Mouse (Mus musculus): ENCODE results near the gene Ufsp1. TPM values are rescaled to one million over a fixed set of nuclear protein-coding genes. Genes with fewer than 3 reads are reported as not detected.
A peak's percentile ranks its signal among the peaks of the same experiment; 100 is the strongest.

Gene Ufsp1
- polyA plus RNA-seq, 1 experiment from 2014 or later = 5.8 TPM

DNA sequence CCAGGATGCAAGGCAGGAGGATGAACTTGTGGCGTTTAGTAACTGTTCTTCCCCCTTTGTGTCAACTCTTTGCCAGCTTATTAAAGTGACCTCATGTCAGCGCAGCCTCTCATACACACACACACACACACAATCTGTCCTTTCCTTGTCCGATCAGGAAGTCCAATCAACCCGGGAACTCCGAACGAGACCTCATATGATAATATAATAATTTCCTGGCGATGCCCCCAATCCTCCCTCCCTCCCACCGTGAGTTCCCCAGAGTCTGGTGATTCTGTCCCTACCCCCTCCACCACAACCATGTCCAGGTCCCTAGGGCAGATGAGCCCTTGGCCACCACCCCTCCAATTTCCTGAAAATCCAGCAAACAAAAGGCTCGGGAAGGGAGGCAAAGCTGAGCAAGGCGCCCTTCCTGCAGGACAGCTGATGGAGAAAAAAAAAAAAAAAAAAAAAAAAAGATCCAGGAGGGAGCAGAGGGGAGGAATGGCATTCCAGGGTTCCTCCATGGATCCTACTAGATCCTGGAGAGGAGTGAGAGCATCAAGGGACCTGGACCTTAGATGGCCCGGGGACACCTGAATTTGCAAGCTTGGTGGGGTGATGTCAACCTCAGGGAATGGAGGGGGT is 44.3 kb downstream of the Ufsp1 start:
- 2% methylated on average over 11 of the region's 11 CpGs for WGBS
- no peaks in the 10 kb centered on the region for H3K9me3 ChIP-seq
- H3K27me3 ChIP-seq = no peaks in the 10 kb centered on the region
- peaks cover 33% of the 10 kb centered on the region for H3K4me1 ChIP-seq
- peak overlapping the region; percentile 39 for H3K4me3 ChIP-seq
- peak overlapping the region; percentile 91 for H3K27ac ChIP-seq
- H3K36me3 ChIP-seq = no peaks in the 10 kb centered on the region
- peak overlapping the region; percentile 47 for H3K9ac ChIP-seq
- H3K4me2 ChIP-seq = peak overlapping the region; percentile 70
- ATAC-seq (ENCODE audit: borderline replicate concordance, extremely low read depth, low FRiP score, low TSS enrichment) = peak; percentile 46; the same call in 1 of the 2 replicates

DNA sequence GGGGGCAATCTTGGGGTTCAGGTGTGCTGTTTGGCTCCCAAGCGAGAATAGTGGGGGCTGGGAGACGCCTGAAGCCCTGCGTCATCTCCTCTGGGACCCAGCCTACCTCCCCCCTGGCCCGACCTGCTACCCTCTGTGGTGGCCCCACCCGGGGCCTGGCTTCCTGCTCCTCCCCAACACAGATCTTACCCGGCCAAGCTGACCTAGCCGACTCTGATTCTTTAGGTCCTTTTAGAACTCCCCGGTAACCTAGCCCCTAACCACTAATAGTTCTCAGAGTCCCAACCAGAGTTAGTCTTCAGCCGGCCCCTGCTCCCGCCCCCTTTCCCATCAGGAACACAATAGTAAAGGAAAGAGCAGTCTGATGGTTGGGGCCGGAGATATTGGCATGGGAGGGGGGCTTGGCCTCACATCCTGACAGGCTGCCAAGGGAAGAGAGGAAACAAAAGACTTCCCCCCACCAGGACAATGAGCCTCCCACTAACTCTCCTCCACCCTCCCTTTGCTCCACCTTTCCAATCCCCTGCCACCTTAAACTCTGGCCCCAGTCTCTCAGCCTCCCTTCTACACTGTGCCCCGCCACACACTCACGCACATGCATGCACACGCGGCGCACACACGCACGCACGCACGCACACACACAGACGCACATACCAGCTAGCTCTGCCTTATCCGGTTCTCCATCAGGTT is 45.0 kb downstream of the Ufsp1 start:
- Histone ChIP-seq H3K4me3 (peak overlapping the region; percentile 39), H3K9ac (peak overlapping the region; percentile 47), H3K27ac (peak overlapping the region; percentile 91), H3K9me3 (no peaks in the 10 kb centered on the region), H3K36me3 (no peaks in the 10 kb centered on the region), H3K27me3 (no peaks in the 10 kb centered on the region), H3K4me1 (peaks cover 31% of the 10 kb centered on the region), H3K4me2 (peak overlapping the region; percentile 70)
- peak; percentile 52 for ATAC-seq (ENCODE audit: borderline replicate concordance, extremely low read depth, low FRiP score, low TSS enrichment)
- 14% methylated on average over 22 of the region's 22 CpGs for WGBS

DNA sequence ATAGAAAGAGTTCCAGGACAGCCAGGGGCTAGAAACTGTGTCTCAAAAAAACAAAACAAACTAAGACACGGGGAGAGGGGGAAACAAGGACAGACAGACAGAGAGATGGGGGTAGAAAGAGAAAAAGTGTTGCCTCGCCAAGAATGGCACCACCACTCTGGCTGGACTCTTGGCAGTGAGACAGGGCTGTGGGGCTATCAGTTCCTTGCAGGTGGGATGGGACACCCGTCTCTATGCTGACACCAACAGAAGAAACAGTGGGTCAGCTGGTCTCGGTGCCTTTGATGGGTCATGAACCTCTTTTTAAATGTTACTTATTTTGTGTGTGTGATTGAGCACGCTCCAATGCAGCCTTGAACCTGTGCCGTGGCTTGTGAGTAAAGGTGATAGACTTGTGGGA is 45.8 kb downstream of the Ufsp1 start:
- no peak overlapping the region for H3K4me3 ChIP-seq
- no peak for ATAC-seq (ENCODE audit: borderline replicate concordance, extremely low read depth, low FRiP score, low TSS enrichment)
- H3K4me2 ChIP-seq = no peak overlapping the region; the same call in 1 of the 2 replicates
- H3K4me1 ChIP-seq = peaks cover 37% of the 10 kb centered on the region
- WGBS = 66% methylated on average over 6 of the region's 6 CpGs
- H3K27me3 ChIP-seq = no peaks in the 10 kb centered on the region
- H3K36me3 ChIP-seq = no peaks in the 10 kb centered on the region
- H3K9ac ChIP-seq = no peak overlapping the region
- no peaks in the 10 kb centered on the region for H3K9me3 ChIP-seq
- peak overlapping the region; percentile 91 for H3K27ac ChIP-seq

DNA sequence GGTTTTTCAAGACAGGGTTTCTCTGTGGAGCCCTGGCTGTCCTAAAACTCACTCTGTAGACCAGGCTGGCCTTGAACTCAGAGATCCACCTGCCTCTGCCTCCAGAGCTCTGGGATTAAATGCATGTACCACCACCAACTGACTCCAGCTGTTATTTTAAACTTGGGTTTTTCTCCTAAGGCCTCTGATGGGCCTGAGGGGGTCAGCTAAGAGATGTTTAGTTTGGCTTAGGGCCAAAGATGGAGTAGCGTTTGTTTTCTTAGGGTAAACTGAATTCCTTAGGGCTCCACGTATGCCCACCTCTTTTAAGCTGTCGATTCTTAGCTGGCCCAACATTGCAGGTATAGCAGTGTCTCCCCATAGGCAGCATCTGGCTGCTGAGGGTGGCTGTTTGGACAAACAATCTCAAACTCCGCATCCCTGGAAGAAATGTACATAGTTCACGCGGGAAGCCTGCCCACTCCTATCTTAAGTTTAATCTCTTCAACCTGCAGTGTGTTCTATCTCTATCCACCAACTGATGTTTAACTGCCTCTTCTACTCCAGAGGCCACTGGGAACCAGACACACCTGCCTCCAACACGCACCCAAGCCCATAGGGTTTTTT is 48.1 kb downstream of the Ufsp1 start:
- Histone ChIP-seq H3K9me3 (no peaks in the 10 kb centered on the region), H3K9ac (no peak overlapping the region), H3K36me3 (no peaks in the 10 kb centered on the region), H3K27ac (peak overlapping the region; percentile 74), H3K4me3 (no peak overlapping the region), H3K4me1 (peaks cover 57% of the 10 kb centered on the region), H3K4me2 (no peak overlapping the region), H3K27me3 (no peaks in the 10 kb centered on the region)
- ATAC-seq (ENCODE audit: borderline replicate concordance, extremely low read depth, low FRiP score, low TSS enrichment) = no peak
- WGBS = 33% methylated on average over 7 of the region's 7 CpGs

DNA sequence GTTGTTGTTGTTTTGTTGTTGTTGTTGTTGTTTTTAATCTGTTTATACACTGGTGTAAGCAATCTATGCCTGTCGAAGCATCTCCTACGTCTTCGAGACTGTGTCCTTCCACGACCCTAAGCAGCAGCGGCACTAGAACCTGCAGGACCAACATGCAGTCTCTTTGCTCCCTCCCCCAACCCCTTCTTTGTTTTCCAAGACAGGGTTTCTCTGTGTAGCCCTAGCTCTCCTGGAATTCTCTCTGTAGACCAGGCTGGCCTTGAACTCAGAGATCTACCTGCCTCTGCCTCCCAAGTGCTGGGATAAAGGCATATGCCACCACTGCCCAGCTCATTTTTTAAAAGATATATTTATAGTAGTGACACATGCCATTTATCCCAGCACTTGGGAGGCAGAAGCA is 49.0 kb downstream of the Ufsp1 start:
- Histone ChIP-seq H3K27ac (peak overlapping the region; percentile 74), H3K9ac (no peak overlapping the region), H3K4me3 (no peak overlapping the region), H3K4me2 (no peak overlapping the region), H3K27me3 (no peaks in the 10 kb centered on the region), H3K36me3 (no peaks in the 10 kb centered on the region), H3K9me3 (no peaks in the 10 kb centered on the region), H3K4me1 (peaks cover 66% of the 10 kb centered on the region)
- ATAC-seq (ENCODE audit: borderline replicate concordance, extremely low read depth, low FRiP score, low TSS enrichment) = no peak
- 88% methylated on average over 5 of the region's 5 CpGs for WGBS

DNA sequence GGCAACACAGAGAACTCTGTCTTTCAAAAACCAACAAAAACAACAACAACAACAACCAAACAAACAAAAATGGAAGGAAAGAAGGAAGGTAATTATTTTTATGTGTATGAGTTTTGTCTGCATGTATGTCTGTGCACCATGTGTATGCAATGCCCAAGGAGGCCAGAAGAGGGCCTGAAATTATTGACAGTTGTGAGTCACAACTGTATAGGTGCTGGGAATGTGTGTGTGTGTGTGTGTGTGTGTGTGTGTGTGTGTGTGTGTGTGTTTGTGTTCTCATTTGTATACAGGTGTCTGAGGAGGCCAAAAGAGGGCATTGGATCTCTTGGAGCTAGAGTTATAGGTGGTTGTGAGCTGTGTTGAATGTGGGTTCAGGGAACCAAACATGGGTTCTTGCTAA is 49.4 kb downstream of the Ufsp1 start:
- Histone ChIP-seq H3K27me3 (no peaks in the 10 kb centered on the region), H3K4me1 (peaks cover 69% of the 10 kb centered on the region), H3K36me3 (no peaks in the 10 kb centered on the region), H3K9me3 (no peaks in the 10 kb centered on the region), H3K4me2 (no peak overlapping the region), H3K4me3 (no peak overlapping the region), H3K27ac (no peak overlapping the region), H3K9ac (no peak overlapping the region)
- ATAC-seq (ENCODE audit: borderline replicate concordance, extremely low read depth, low FRiP score, low TSS enrichment) = no peak

Small RNAs within 50 kb of the gene (microRNA-seq; reads per million reads assigned to microRNA genes)
- gene Mir7036 = not detected
- gene Mir8116 = not detected

Other genes with a start within 250 kb of the Ufsp1 start
- gene Ap1s1, start 248.5 kb upstream of the Ufsp1 start, polyA plus RNA-seq (2015; fragmentation: Nextera tagmentation; extraction: Ambion mirVana) = 202 and 206 TPM in 2 replicates
- gene Serpine1, start 222.4 kb upstream of the Ufsp1 start, polyA plus RNA-seq (2015; fragmentation: Nextera tagmentation; extraction: Ambion mirVana) = 0.86 TPM in 2 replicates
- gene Trim56, start 178.4 kb upstream of the Ufsp1 start, polyA plus RNA-seq (2015; fragmentation: Nextera tagmentation; extraction: Ambion mirVana) = 9.8 and 10.5 TPM in 2 replicates
- not detected in 2 replicates for gene Muc3, start 145.3 kb upstream of the Ufsp1 start, polyA plus RNA-seq (2015; fragmentation: Nextera tagmentation; extraction: Ambion mirVana)
- 0.20 TPM in 1 of 2 replicates, not detected in the other for gene Muc3a, start 82.2 kb upstream of the Ufsp1 start, polyA plus RNA-seq (2015; fragmentation: Nextera tagmentation; extraction: Ambion mirVana)
- gene Ache, start 7.1 kb upstream of the Ufsp1 start, polyA plus RNA-seq (2015; fragmentation: Nextera tagmentation; extraction: Ambion mirVana) = 1.8 and 3.9 TPM in 2 replicates
- gene Srrt, start 13.0 kb downstream of the Ufsp1 start, polyA plus RNA-seq (2015; fragmentation: Nextera tagmentation; extraction: Ambion mirVana) = 145 and 155 TPM in 2 replicates
- 95.9 and 96.3 TPM in 2 replicates for gene Trip6, start 19.8 kb downstream of the Ufsp1 start, polyA plus RNA-seq (2015; fragmentation: Nextera tagmentation; extraction: Ambion mirVana)
- 12.0 and 13.0 TPM in 2 replicates for gene Slc12a9, start 39.0 kb downstream of the Ufsp1 start, polyA plus RNA-seq (2015; fragmentation: Nextera tagmentation; extraction: Ambion mirVana)
- gene Ephb4, start 55.5 kb downstream of the Ufsp1 start, polyA plus RNA-seq (2015; fragmentation: Nextera tagmentation; extraction: Ambion mirVana) = 57.5 and 58.9 TPM in 2 replicates
- 0.26 and 0.35 TPM in 2 replicates for gene Zan, start 182.4 kb downstream of the Ufsp1 start, polyA plus RNA-seq (2015; fragmentation: Nextera tagmentation; extraction: Ambion mirVana)
- 54.1 and 58.4 TPM in 2 replicates for gene Pop7, start 207.9 kb downstream of the Ufsp1 start, polyA plus RNA-seq (2015; fragmentation: Nextera tagmentation; extraction: Ambion mirVana)
- gene Gigyf1, start 223.9 kb downstream of the Ufsp1 start, polyA plus RNA-seq (2015; fragmentation: Nextera tagmentation; extraction: Ambion mirVana) = 11.8 and 12.1 TPM in 2 replicates
- gene Epo, start 238.6 kb downstream of the Ufsp1 start, polyA plus RNA-seq (2015; fragmentation: Nextera tagmentation; extraction: Ambion mirVana) = 0.55 and 0.66 TPM in 2 replicates
- 414 and 437 TPM in 2 replicates for gene Gnb2, start 238.9 kb downstream of the Ufsp1 start, polyA plus RNA-seq (2015; fragmentation: Nextera tagmentation; extraction: Ambion mirVana)

Measured in lung, embryonic 15.5 days (tissue).